Mouse (Mus musculus): ENCODE data around the gene Myh14. TPM values are rescaled to one million over a fixed set of nuclear protein-coding genes. Genes with fewer than 3 reads are reported as not detected.

Gene Myh14
- polyA plus RNA-seq, 1 experiment: 0.01 TPM

- Histone ChIP-seq H3K79me3 (ENCODE audit: low read depth) (no peaks in the 10 kb centered on the region), H3K4me3 (ENCODE audit: insufficient read depth, poor library complexity, severe bottlenecking) (no peak overlapping the region), H3K27me3 (ENCODE audit: control insufficient read depth, insufficient read depth, insufficient read length) (peaks cover 13% of the 10 kb centered on the region), H3K36me3 (ENCODE audit: control insufficient read depth, insufficient read depth) (no peaks in the 10 kb centered on the region), H3ac (ENCODE audit: control insufficient read depth, insufficient read length, low read depth) (peak overlapping the region; percentile 12), H3K79me2 (ENCODE audit: control insufficient read depth, insufficient read depth) (no peaks in the 10 kb centered on the region)
- TF ChIP-seq MYOG (IDR thresholded peaks at IDR 0.05; ENCODE audit: control insufficient read depth, extremely low read depth, insufficient read length): no peak
- TF ChIP-seq MYOD1 (IDR thresholded peaks at IDR 0.05; ENCODE audit: control insufficient read depth, insufficient read length, low read depth): peak; percentile 42
Observed at GRCm38 (mm10) chr7:44649094-44649610, 21.5 kb downstream of the Myh14 start.

- Histone ChIP-seq H3K4me3 (ENCODE audit: insufficient read depth, poor library complexity, severe bottlenecking) (no peak overlapping the region), H3K79me3 (ENCODE audit: low read depth) (no peaks in the 10 kb centered on the region), H3K79me2 (ENCODE audit: control insufficient read depth, insufficient read depth) (no peaks in the 10 kb centered on the region), H3K36me3 (ENCODE audit: control insufficient read depth, insufficient read depth) (no peaks in the 10 kb centered on the region), H3ac (ENCODE audit: control insufficient read depth, insufficient read length, low read depth) (no peak overlapping the region), H3K27me3 (ENCODE audit: control insufficient read depth, insufficient read depth, insufficient read length) (peaks cover 21% of the 10 kb centered on the region)
- TF ChIP-seq MYOG (IDR thresholded peaks at IDR 0.05; ENCODE audit: control insufficient read depth, extremely low read depth, insufficient read length) (no peak), USF1 (IDR thresholded peaks at IDR 0.05; ENCODE audit: low read depth) (no peak), FOSL1 (IDR thresholded peaks at IDR 0.05; ENCODE audit: insufficient read depth, low read length, poor library complexity, severe bottlenecking) (no peak), CTCF (IDR thresholded peaks at IDR 0.05; ENCODE audit: control insufficient read depth, insufficient read depth, insufficient read length) (no peak), MYOD1 (IDR thresholded peaks at IDR 0.05; ENCODE audit: control insufficient read depth, insufficient read length, low read depth) (peak; percentile 38)
Observed at GRCm38 (mm10) chr7:44647729-44648128, 22.9 kb downstream of the Myh14 start.

DNA sequence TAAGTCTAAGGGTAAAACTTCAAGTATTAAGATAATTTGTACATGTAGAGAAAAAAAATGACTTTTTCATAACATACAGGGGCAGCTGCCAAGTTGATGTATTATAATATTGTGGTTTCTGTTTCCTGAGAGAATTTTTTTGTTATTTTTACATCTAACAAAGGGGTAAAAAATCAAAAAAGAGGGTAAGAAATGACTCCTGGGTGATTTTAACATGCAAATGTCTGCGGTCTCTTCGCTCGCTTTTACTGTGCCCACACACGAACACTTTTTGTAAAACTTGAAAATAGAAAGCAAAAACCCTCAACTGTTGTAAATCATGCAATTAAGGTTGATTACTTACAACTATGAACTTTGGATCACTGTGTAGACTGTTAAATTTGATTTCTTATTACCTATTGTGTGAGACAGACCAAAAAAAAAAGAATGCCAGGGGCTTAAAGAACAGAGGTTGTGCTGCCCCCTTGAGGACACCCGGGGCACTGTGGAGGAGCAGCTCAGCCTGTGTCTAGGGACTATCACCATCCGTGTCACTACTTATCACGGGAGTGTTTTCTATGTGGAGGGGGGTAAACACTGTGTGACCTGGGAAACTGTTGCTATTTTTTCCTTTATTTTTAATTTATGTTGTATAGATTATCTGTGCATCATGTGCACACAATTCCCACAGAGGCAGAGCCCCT is 23.5 kb downstream of the Myh14 start:
- TF ChIP-seq USF1 (IDR thresholded peaks at IDR 0.05; ENCODE audit: low read depth) (no peak), CTCF (IDR thresholded peaks at IDR 0.05; ENCODE audit: control insufficient read depth, insufficient read depth, insufficient read length) (peak; percentile 68), MYOG (IDR thresholded peaks at IDR 0.05; ENCODE audit: control insufficient read depth, extremely low read depth, insufficient read length) (no peak), MAX (IDR thresholded peaks at IDR 0.05) (no peak)
- H3K36me3 ChIP-seq (ENCODE audit: control insufficient read depth, insufficient read depth): no peaks in the 10 kb centered on the region
- H3K79me3 ChIP-seq (ENCODE audit: low read depth): no peaks in the 10 kb centered on the region
- no peaks in the 10 kb centered on the region for H3K79me2 ChIP-seq (ENCODE audit: control insufficient read depth, insufficient read depth)
- no peak overlapping the region for H3K4me3 ChIP-seq (ENCODE audit: insufficient read depth, poor library complexity, severe bottlenecking)
- peaks cover 19% of the 10 kb centered on the region for H3K27me3 ChIP-seq (ENCODE audit: control insufficient read depth, insufficient read depth, insufficient read length)
- no peak overlapping the region for H3ac ChIP-seq (ENCODE audit: control insufficient read depth, insufficient read length, low read depth)

- Histone ChIP-seq H3K4me3 (ENCODE audit: insufficient read depth, poor library complexity, severe bottlenecking) (no peak overlapping the region), H3K36me3 (ENCODE audit: control insufficient read depth, insufficient read depth) (no peaks in the 10 kb centered on the region), H3ac (ENCODE audit: control insufficient read depth, insufficient read length, low read depth) (no peak overlapping the region), H3K27me3 (ENCODE audit: control insufficient read depth, insufficient read depth, insufficient read length) (peaks cover 26% of the 10 kb centered on the region), H3K79me2 (ENCODE audit: control insufficient read depth, insufficient read depth) (no peaks in the 10 kb centered on the region), H3K79me3 (ENCODE audit: low read depth) (no peaks in the 10 kb centered on the region)
- TF ChIP-seq MYOD1 (IDR thresholded peaks at IDR 0.05; ENCODE audit: control insufficient read depth, insufficient read length, low read depth): no peak
- no peak for TF ChIP-seq CEBPB (IDR thresholded peaks at IDR 0.05; ENCODE audit: low read depth)
- TF ChIP-seq FOSL1 (IDR thresholded peaks at IDR 0.05; ENCODE audit: insufficient read depth, low read length, poor library complexity, severe bottlenecking): no peak
- no peak for TF ChIP-seq MAX (IDR thresholded peaks at IDR 0.05)
- no peak for TF ChIP-seq USF1 (IDR thresholded peaks at IDR 0.05; ENCODE audit: low read depth)
- TF ChIP-seq CTCF (IDR thresholded peaks at IDR 0.05; ENCODE audit: control insufficient read depth, insufficient read depth, insufficient read length): no peak
- no peak for TF ChIP-seq MYOG (IDR thresholded peaks at IDR 0.05; ENCODE audit: control insufficient read depth, extremely low read depth, insufficient read length)
Observed at GRCm38 (mm10) chr7:44645951-44646350, 24.7 kb downstream of the Myh14 start.

- peaks cover 33% of the 10 kb centered on the region for H3K27me3 ChIP-seq (ENCODE audit: control insufficient read depth, insufficient read depth, insufficient read length)
- H3K4me3 ChIP-seq (ENCODE audit: insufficient read depth, poor library complexity, severe bottlenecking): no peak overlapping the region
- H3ac ChIP-seq (ENCODE audit: control insufficient read depth, insufficient read length, low read depth): no peak overlapping the region
- TF ChIP-seq MYOD1 (IDR thresholded peaks at IDR 0.05; ENCODE audit: control insufficient read depth, insufficient read length, low read depth) (no peak), CTCF (IDR thresholded peaks at IDR 0.05; ENCODE audit: control insufficient read depth, insufficient read depth, insufficient read length) (no peak), MAX (IDR thresholded peaks at IDR 0.05) (no peak)
- H3K79me3 ChIP-seq (ENCODE audit: low read depth): no peaks in the 10 kb centered on the region
- no peaks in the 10 kb centered on the region for H3K36me3 ChIP-seq (ENCODE audit: control insufficient read depth, insufficient read depth)
- no peaks in the 10 kb centered on the region for H3K79me2 ChIP-seq (ENCODE audit: control insufficient read depth, insufficient read depth)
Observed at GRCm38 (mm10) chr7:44645256-44645655, 25.4 kb downstream of the Myh14 start.

- Histone ChIP-seq H3K4me3 (ENCODE audit: insufficient read depth, poor library complexity, severe bottlenecking) (no peak overlapping the region), H3K36me3 (ENCODE audit: control insufficient read depth, insufficient read depth) (no peaks in the 10 kb centered on the region), H3K79me2 (ENCODE audit: control insufficient read depth, insufficient read depth) (no peaks in the 10 kb centered on the region), H3ac (ENCODE audit: control insufficient read depth, insufficient read length, low read depth) (no peak overlapping the region), H3K27me3 (ENCODE audit: control insufficient read depth, insufficient read depth, insufficient read length) (peaks cover 58% of the 10 kb centered on the region), H3K79me3 (ENCODE audit: low read depth) (no peaks in the 10 kb centered on the region)
- TF ChIP-seq MYOG (IDR thresholded peaks at IDR 0.05; ENCODE audit: control insufficient read depth, extremely low read depth, insufficient read length) (no peak), CTCF (IDR thresholded peaks at IDR 0.05; ENCODE audit: control insufficient read depth, insufficient read depth, insufficient read length) (peak; percentile 47)
Observed at GRCm38 (mm10) chr7:44641887-44642286, 28.8 kb downstream of the Myh14 start.

Measured in C2C12 (cell line).